Comparison of ENCODE assay signal across 9 mouse cellular contexts in genomic region chr13:55486916-55487577, GRCm38 (mm10). TPM values are rescaled to one million over a fixed set of nuclear protein-coding genes. Genes with fewer than 3 reads are reported as not detected.
A peak's percentile ranks its signal among the peaks of the same experiment; 100 is the strongest.
DNase-seq lines count a peak whose midpoint lies in the region; ATAC-seq and TF ChIP-seq lines count a peak whose summit lies in the region.
"Had no signal": no experiment of that assay in that cellular context is flagged by ENCODE, and none has a peak within 500 bp of the region (broad histone marks: within the 10 kb centered on the region; RNA-seq: fewer than 3 reads in every experiment).

No protein-coding gene starts in this region.

- peak overlapping the region; percentile 100 for H3K9ac ChIP-seq in forebrain, embryonic 14.5 days (ENCODE audit: low read length)
- peak overlapping the region; percentile 98 for H3K9ac ChIP-seq in kidney, embryonic 16.5 days (replicated peaks; ENCODE audit: low read length)
- H3K9ac ChIP-seq in midbrain, embryonic 12.5 days (replicated peaks), result peak overlapping the region; percentile 97

- peak; percentile 40 for ATAC-seq in forebrain, embryonic 14.5 days
- peak; percentile 68 for ATAC-seq in kidney, embryonic 16.5 days (ENCODE audit: low FRiP score, low TSS enrichment)
- peak; percentile 53 for ATAC-seq in midbrain, embryonic 12.5 days (ENCODE audit: low FRiP score, low read depth)

- DNase-seq in kidney, adult 2 months, result no peak
- DNase-seq in kidney, adult 8-10 months, result no peak
- DNase-seq in MN1 (ENCODE audit: low spot score), result peak; percentile 45
- peak; percentile 68 for DNase-seq in forebrain, embryonic 14.5 days (ENCODE audit: low spot score)
- DNase-seq in layer of hippocampus, postnatal 25 days (ENCODE audit: extremely low spot score in 1 of 2, low spot score in 1 of 2), result no peak
- DNase-seq in left cerebral cortex, adult 8-10 months (ENCODE audit: low spot score in 2 of 2), result no peak

- H3K4me1 ChIP-seq in kidney, adult 2 months (ENCODE audit: control insufficient read depth, insufficient read depth, low read length), result no peaks in the 10 kb centered on the region
- H3K4me1 ChIP-seq in forebrain, embryonic 14.5 days (ENCODE audit: control insufficient read depth, insufficient read depth, low read length), result peaks cover 38% of the 10 kb centered on the region
- H3K4me1 ChIP-seq in kidney, embryonic 16.5 days (ENCODE audit: insufficient read depth, low read length), result peaks cover 43% of the 10 kb centered on the region
- H3K4me1 ChIP-seq in midbrain, embryonic 12.5 days, result peaks cover 58% of the 10 kb centered on the region

- 0 out of 2 replicates have a peak, but pooled peaks cover 1% of the 10 kb centered on the region for H3K27me3 ChIP-seq in kidney, adult 2 months (replicated peaks; ENCODE audit: control insufficient read depth, insufficient read depth, low read length)
- no peaks in the 10 kb centered on the region for H3K27me3 ChIP-seq in forebrain, embryonic 14.5 days (replicated peaks; ENCODE audit: control insufficient read depth, insufficient read depth, low read length)
- no peaks in the 10 kb centered on the region for H3K27me3 ChIP-seq in kidney, embryonic 16.5 days (ENCODE audit: insufficient read depth, low read length)
- H3K27me3 ChIP-seq in midbrain, embryonic 12.5 days, result no peaks in the 10 kb centered on the region

- peak overlapping the region; percentile 68 for H3K4me3 ChIP-seq in kidney, adult 2 months (ENCODE audit: insufficient read depth, low read depth, low read length)
- H3K4me3 ChIP-seq in forebrain, embryonic 14.5 days (ENCODE audit: low read depth, low read length), result peak overlapping the region; percentile 99
- peak overlapping the region; percentile 68 for H3K4me3 ChIP-seq in kidney, embryonic 16.5 days (ENCODE audit: low read length)
- peak overlapping the region; percentile 68 for H3K4me3 ChIP-seq in midbrain, embryonic 12.5 days

- TF ChIP-seq CTCF in kidney, adult 2 months (conservative IDR thresholded peaks at IDR 0.05; ENCODE audit: insufficient read depth, insufficient read length, low read depth, low read length), result no peak

- TF ChIP-seq POLR2A in kidney, adult 2 months (IDR thresholded peaks at IDR 0.05; ENCODE audit: low read depth, low read length), result no peak

- H3K36me3 ChIP-seq in kidney, adult 2 months (ENCODE audit: control insufficient read depth, insufficient read depth, low read length), result no peaks in the 10 kb centered on the region
- peaks cover 21% of the 10 kb centered on the region for H3K36me3 ChIP-seq in forebrain, embryonic 14.5 days (ENCODE audit: control insufficient read depth, insufficient read depth, low read length)
- H3K36me3 ChIP-seq in kidney, embryonic 16.5 days (ENCODE audit: insufficient read depth, low read length), result peaks cover 4% of the 10 kb centered on the region
- peaks cover 15% of the 10 kb centered on the region for H3K36me3 ChIP-seq in midbrain, embryonic 12.5 days

- H3K9me3 ChIP-seq in forebrain, embryonic 14.5 days (replicated peaks; ENCODE audit: control insufficient read depth, low read length), result no peaks in the 10 kb centered on the region
- no peaks in the 10 kb centered on the region for H3K9me3 ChIP-seq in kidney, embryonic 16.5 days (ENCODE audit: low read length)
- H3K9me3 ChIP-seq in midbrain, embryonic 12.5 days, result no peaks in the 10 kb centered on the region

- WGBS in kidney, adult 2 months, result 3% methylated on average over 29 of the region's 29 CpGs
- WGBS in forebrain, embryonic 14.5 days, result under 1% methylated on average over 19 of the region's 29 CpGs
- under 1% methylated on average over 25 of the region's 29 CpGs for WGBS in kidney, embryonic 16.5 days
- 1% methylated on average over 23 of the region's 29 CpGs for WGBS in midbrain, embryonic 12.5 days

- peak overlapping the region; percentile 99 for H3K4me2 ChIP-seq in forebrain, embryonic 14.5 days (ENCODE audit: low read length)
- H3K4me2 ChIP-seq in kidney, embryonic 16.5 days (replicated peaks; ENCODE audit: low read depth, low read length), result peak overlapping the region; percentile 67
- peak overlapping the region; percentile 96 for H3K4me2 ChIP-seq in midbrain, embryonic 12.5 days (replicated peaks)

- no peak overlapping the region for H3K27ac ChIP-seq in kidney, adult 2 months (ENCODE audit: insufficient read depth, low read depth, low read length)
- peak overlapping the region; percentile 100 for H3K27ac ChIP-seq in forebrain, embryonic 14.5 days (ENCODE audit: low read depth, low read length)
- H3K27ac ChIP-seq in kidney, embryonic 16.5 days (ENCODE audit: low read length), result peak overlapping the region; percentile 92
- peak overlapping the region; percentile 99 for H3K27ac ChIP-seq in midbrain, embryonic 12.5 days (replicated peaks)
- H3K27ac ChIP-seq: macrophage had no signal

RNA-seq across cellular contexts. Expression of gene Dbn1, which starts 0.9 kb away (rescaled TPM):
- 16.9 and 21.0 TPM in 2 replicates for polyA plus RNA-seq in kidney, adult 2 months (2012; rRNA removed)
- 396 and 523 TPM in 2 replicates for polyA plus RNA-seq in forebrain, embryonic 14.5 days (2014; fragmentation: Nextera tagmentation; extraction: Ambion mirVana)
- polyA plus RNA-seq in kidney, embryonic 16.5 days (2015; fragmentation: Nextera tagmentation; extraction: Ambion mirVana), result 177 and 194 TPM in 2 replicates
- 558 and 585 TPM in 2 replicates for polyA plus RNA-seq in midbrain, embryonic 12.5 days (2016; fragmentation: Nextera tagmentation; extraction: Ambion mirVana)
- 100 to 1,000 TPM; 356 to 398 TPM for total RNA-seq in layer of hippocampus, postnatal 25 days (2021)
- 100 to 1,000 TPM; 216 to 253 (median 234) TPM for total RNA-seq in left cerebral cortex, adult 8-10 months (2022)
- polyA plus RNA-seq: macrophage had no signal

RNA-seq across cellular contexts. Expression of gene Prr7, which starts 23.0 kb away (rescaled TPM):
- polyA plus RNA-seq in kidney, adult 2 months (2012; rRNA removed), result 0.64 and 0.81 TPM in 2 replicates
- 6.7 and 7.4 TPM in 2 replicates for polyA plus RNA-seq in forebrain, embryonic 14.5 days (2014; fragmentation: Nextera tagmentation; extraction: Ambion mirVana)
- 0.37 and 0.59 TPM in 2 replicates for polyA plus RNA-seq in kidney, embryonic 16.5 days (2015; fragmentation: Nextera tagmentation; extraction: Ambion mirVana)
- polyA plus RNA-seq in midbrain, embryonic 12.5 days (2016; fragmentation: Nextera tagmentation; extraction: Ambion mirVana), result 2.0 and 2.3 TPM in 2 replicates
- total RNA-seq in layer of hippocampus, postnatal 25 days (2021), result 10 to 100 TPM; 96.9 to 97.3 TPM
- 10 to 100 TPM; 50.8 to 62.7 (median 59.7) TPM for total RNA-seq in left cerebral cortex, adult 8-10 months (2022)
- polyA plus RNA-seq: macrophage had no signal

RNA-seq across cellular contexts. Expression of gene Pdlim7, which starts 26.4 kb away (rescaled TPM):
- 22.8 and 23.5 TPM in 2 replicates for polyA plus RNA-seq in kidney, adult 2 months (2012; rRNA removed)
- polyA plus RNA-seq in forebrain, embryonic 14.5 days (2014; fragmentation: Nextera tagmentation; extraction: Ambion mirVana), result 124 and 127 TPM in 2 replicates
- polyA plus RNA-seq in kidney, embryonic 16.5 days (2015; fragmentation: Nextera tagmentation; extraction: Ambion mirVana), result 162 and 169 TPM in 2 replicates
- 140 and 156 TPM in 2 replicates for polyA plus RNA-seq in midbrain, embryonic 12.5 days (2016; fragmentation: Nextera tagmentation; extraction: Ambion mirVana)
- 10 to 100 TPM; 86.6 to 97.7 TPM for total RNA-seq in layer of hippocampus, postnatal 25 days (2021)
- 10 to 100 TPM; 78.3 to 93.8 (median 85.9) TPM for total RNA-seq in left cerebral cortex, adult 8-10 months (2022)

RNA-seq across cellular contexts. Expression of gene Dok3, which starts 42.0 kb away (rescaled TPM):
- polyA plus RNA-seq in kidney, adult 2 months (2012; rRNA removed), result 4.7 and 7.7 TPM in 2 replicates
- 1.4 and 2.9 TPM in 2 replicates for polyA plus RNA-seq in forebrain, embryonic 14.5 days (2014; fragmentation: Nextera tagmentation; extraction: Ambion mirVana)
- 2.5 TPM in 2 replicates for polyA plus RNA-seq in kidney, embryonic 16.5 days (2015; fragmentation: Nextera tagmentation; extraction: Ambion mirVana)
- 2.9 and 4.6 TPM in 2 replicates for polyA plus RNA-seq in midbrain, embryonic 12.5 days (2016; fragmentation: Nextera tagmentation; extraction: Ambion mirVana)
- 1 to 10 TPM; 9.6 to 9.7 TPM for total RNA-seq in layer of hippocampus, postnatal 25 days (2021)
- 1 to 10 TPM; 3.7 to 6.3 (median 5.2) TPM for total RNA-seq in left cerebral cortex, adult 8-10 months (2022)

RNA-seq across cellular contexts. Expression of gene Grk6, which starts 42.2 kb away (rescaled TPM):
- polyA plus RNA-seq in kidney, adult 2 months (2012; rRNA removed), result 23.4 and 27.4 TPM in 2 replicates
- 25.0 and 28.9 TPM in 2 replicates for polyA plus RNA-seq in forebrain, embryonic 14.5 days (2014; fragmentation: Nextera tagmentation; extraction: Ambion mirVana)
- polyA plus RNA-seq in kidney, embryonic 16.5 days (2015; fragmentation: Nextera tagmentation; extraction: Ambion mirVana), result 17.4 and 25.6 TPM in 2 replicates
- 53.1 and 58.5 TPM in 2 replicates for polyA plus RNA-seq in midbrain, embryonic 12.5 days (2016; fragmentation: Nextera tagmentation; extraction: Ambion mirVana)
- total RNA-seq in layer of hippocampus, postnatal 25 days (2021), result 10 to 100 TPM; 66.7 to 74.7 TPM
- 10 to 100 TPM; 60.0 to 65.3 (median 61.9) TPM for total RNA-seq in left cerebral cortex, adult 8-10 months (2022)

Comparison
In these comparisons a context has a peak if more than half of its experiments do, and no peak if none do; other contexts are left out.
1. DNase-seq: peak in MN1 (single experiment) and forebrain, embryonic 14.5 days (single experiment); none in kidney, adult 2 months (single experiment), kidney, adult 8-10 months (0 of 2), layer of hippocampus, postnatal 25 days (0 of 2) and left cerebral cortex, adult 8-10 months (0 of 2).
2. Peak in every context shown above with its lines, with median percentiles within 50 percentile points of each other: H3K4me3 ChIP-seq, ATAC-seq, H3K4me2 ChIP-seq and H3K9ac ChIP-seq.